Mouse (Mus musculus): ENCODE data around the gene Nol12.

DNA sequence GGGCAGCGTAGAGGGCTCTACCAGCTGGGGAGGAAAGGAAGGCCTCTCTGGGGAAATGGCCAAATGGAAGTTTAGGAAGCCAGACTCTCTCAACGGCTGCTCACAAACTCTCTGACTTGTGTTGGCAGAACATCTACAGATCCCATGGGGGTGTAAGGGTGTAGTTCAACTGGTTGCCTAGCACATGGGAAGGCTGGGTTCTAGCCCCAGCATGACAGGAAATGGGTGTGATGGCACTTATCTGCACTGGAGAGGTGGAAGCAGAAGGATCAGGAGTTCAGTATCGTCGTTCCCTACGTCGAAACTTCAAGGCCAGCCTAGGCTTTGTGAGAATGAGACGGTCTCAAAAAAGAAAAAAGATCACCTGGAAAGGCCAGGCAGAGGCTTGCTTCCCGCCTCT lies 25.8 kb upstream of the Nol12 start:
- TF ChIP-seq POLR2A (IDR thresholded peaks at IDR 0.05; ENCODE audit: borderline replicate concordance, extremely low read depth, low read depth, low read length) (no peak), CTCF (IDR thresholded peaks at IDR 0.05; ENCODE audit: insufficient read depth, low read length) (no peak)

All from lung, adult 2 months (tissue).